Mouse (Mus musculus) myocyte (in vitro differentiated cells): ENCODE data around the gene Large1.

Experiments
- E2F4 ChIP-seq: IDR thresholded peaks from one replicate; pipeline ENCODE4 v1.6.1; 2011; ENCODE audit warnings: mild to moderate bottlenecking, control low read depth, moderate library complexity; ENCODE audit not compliant: insufficient read depth
- MAX ChIP-seq: IDR thresholded peaks from one replicate; pipeline ENCODE4 v1.6.1; 2011; ENCODE audit warnings: low read depth, mild to moderate bottlenecking, control low read depth
- MYOD1 ChIP-seq, 3 experiments: IDR thresholded peaks; one replicate each; pipeline ENCODE4 v1.6.1; 2011; ENCODE audit warnings: control low read depth in 2 of 3, low read depth in 2 of 3, mild to moderate bottlenecking in 2 of 3, moderate library complexity in 1 of 3; ENCODE audit not compliant: insufficient read length in 2 of 3, control insufficient read depth in 1 of 3
- POLR2A ChIP-seq: IDR thresholded peaks from one replicate; pipeline ENCODE4 v1.6.1; 2011; ENCODE audit warnings: low read depth, mild to moderate bottlenecking, control low read depth, moderate library complexity; ENCODE audit not compliant: insufficient read length
- POLR2AphosphoS2 ChIP-seq: IDR thresholded peaks from one replicate; pipeline ENCODE4 v1.6.1; 2011; ENCODE audit warnings: low read depth, control low read depth; ENCODE audit not compliant: insufficient read length
- USF1 ChIP-seq: IDR thresholded peaks from one replicate; pipeline ENCODE4 v1.6.1; 2011; ENCODE audit warnings: low read depth, mild to moderate bottlenecking, control low read depth, moderate library complexity

GRCm38 (mm10) chr8:72780644-72781043 lies 572.7 kb downstream of the Large1 start:
- TF ChIP-seq POLR2A, result no peak
- TF ChIP-seq POLR2AphosphoS2, result no peak
- no peak for TF ChIP-seq USF1
- no peak for TF ChIP-seq E2F4
- TF ChIP-seq MAX, result no peak
- peak in 2 of 3 experiments; percentile 72 to 75 for TF ChIP-seq MYOD1 (IDR thresholded peaks at IDR 0.05; ENCODE audit: control insufficient read depth in 1 of 3, insufficient read length in 2 of 3, low read depth in 2 of 3)
